Mouse (Mus musculus): Measurements from ENCODE around the gene Zbtb38.

DNA sequence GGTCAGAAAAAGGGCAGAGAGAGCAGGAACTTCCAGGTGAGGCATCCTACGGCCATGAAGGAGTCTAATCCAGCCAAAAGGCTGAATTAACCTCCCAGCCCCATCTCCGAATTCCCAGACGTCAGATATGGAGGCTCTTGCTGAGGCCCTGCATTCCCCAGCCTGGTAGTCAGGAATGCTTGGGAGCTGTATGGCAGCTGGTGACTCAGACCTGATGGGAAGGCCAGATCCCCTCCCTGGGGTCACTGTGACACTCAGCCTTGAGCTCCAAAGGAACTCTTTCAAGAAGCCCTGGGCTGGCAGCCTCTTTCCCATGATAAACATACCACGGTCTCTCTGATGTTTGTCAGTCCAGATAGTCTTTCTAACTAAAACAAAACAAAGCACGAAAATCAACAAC is 30.6 kb upstream of the Zbtb38 start:
- TF ChIP-seq POLR2A (IDR thresholded peaks at IDR 0.05; ENCODE audit: extremely low read depth, insufficient read depth, low read length) (no peak), CTCF (IDR thresholded peaks at IDR 0.05; ENCODE audit: low read depth, low read length) (no peak)

Measured in liver, adult 2 months (tissue).